Mouse (Mus musculus) megakaryocyte, adult 5-6 weeks (primary cell): ENCODE measurements around the gene Podxl2. TPM values are rescaled to one million over a fixed set of nuclear protein-coding genes. Genes with fewer than 3 reads are reported as not detected.
A peak's percentile ranks its signal among the peaks of the same experiment; 100 is the strongest.

Source experiments
- ATAC-seq: 2 replicates; pipeline ENCODE4 v1.8.0; 2016; ENCODE audit warnings: mild to moderate bottlenecking, inconsistent platforms; ENCODE audit not compliant: poor library complexity, severe bottlenecking
- total RNA-seq, 2 experiments: library from RNA; stranded (forward) in 1 of 2; stranded (reverse) in 1 of 2; fragments of 153-499, 151-499 nt in 1 of 2; fragments of 221-1000, 200-1000 nt in 1 of 2; gene quantifications; 2 replicates each; pipeline versions ENCODE4 v1.2.3 to v1.2.4; 2015 to 2017

Gene Podxl2
- total RNA-seq (2015): not detected in 2 replicates
- total RNA-seq (2017): 0.16 and 0.40 TPM in 2 replicates

DNA sequence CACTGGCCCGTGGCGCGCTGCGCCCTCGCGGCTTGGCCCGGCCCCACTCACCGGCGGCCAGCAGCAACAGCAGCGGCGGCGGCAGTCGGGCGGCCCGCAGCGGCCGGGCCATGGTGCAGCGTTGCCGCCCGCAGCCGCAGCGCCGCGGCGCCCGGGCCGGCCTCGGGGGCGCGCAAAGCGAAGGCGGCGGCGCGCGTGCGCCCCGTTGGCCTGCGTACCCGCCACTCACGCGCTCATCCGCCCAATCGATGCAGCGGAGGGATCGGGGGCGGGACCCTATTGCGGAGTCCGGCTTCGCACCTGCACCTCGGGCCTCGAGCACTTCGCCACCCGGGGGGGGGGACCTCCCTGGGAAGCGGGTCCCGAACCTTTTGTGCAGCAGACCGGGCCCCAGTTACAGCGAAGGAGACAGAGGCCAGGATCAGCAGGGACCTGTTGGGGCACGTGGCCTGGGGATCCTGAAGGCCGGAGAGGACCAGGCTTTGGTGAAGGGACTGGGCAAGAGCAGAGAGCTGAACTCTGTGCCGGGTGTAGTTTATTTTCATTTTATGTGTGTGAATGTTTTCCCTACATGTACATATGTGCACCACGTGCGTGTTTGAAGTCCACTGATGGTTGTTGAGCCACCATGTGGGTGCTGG, at the start of gene Podxl2:
Gene Podxl2 (minus strand): TSS at position 177 of the 641 bp plus-strand sequence.
- ATAC-seq: peak; percentile 33

DNA sequence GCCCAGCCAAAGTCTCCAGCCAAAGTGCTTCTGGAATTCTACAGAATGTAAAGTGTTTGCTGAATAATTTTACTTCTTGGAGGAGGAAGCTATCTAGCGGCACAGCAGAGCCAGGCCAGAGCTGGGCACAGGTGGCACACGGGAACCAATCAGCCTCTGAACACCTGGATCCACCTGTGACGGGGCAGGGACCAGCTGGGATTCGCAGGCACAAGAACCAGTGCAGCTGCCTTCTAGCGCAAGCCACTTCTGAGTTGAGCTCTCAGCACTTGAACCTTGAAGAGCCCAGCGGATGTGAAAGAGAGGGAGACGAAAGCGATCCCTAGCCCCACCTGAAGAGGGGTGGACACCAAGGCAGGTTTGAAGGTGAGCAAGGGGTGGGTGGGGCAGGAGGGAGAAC, 44.0 kb upstream of the Podxl2 start:
- no peak for ATAC-seq

DNA sequence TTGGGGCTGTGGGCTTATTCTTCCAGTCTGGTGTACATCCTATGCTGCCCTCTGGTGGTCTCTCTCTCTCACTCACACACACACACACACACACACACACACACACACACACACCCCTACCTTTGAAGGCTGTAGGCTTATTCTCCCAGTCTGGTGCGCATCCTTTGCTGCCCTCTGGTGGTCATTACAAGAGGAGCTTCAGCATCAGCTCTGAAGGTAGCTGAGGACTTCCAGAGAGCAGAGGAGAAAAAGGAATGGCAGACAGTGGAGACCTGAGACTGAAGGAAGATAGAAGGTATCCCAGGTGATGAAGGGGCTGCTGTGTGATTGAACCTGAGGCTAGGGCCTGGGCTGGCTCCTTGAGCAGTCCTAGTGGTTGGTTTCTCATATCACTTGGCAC, 41.3 kb upstream of the Podxl2 start:
- ATAC-seq: peak; percentile 69; the same call in 1 of the 2 replicates

DNA sequence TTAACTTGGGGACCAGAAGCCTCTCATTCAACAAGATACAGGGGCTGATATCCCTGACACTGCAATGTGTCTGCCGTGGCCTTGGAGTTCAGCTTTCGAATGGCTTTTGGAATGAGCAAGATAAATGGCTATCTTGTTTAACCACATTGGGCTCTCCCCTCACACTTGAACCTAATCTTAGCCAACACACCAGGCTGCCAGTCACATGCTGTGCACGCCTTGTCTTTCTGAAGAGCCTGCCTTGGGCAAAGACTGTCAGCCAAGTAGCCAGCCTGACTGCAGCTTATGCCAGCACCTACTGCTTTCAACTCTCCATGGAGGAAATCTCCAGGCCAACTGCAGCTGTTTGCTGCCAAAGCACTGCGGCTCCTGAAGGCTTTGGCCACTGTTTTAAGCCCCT, 40.7 kb upstream of the Podxl2 start:
- peak; percentile 39 for ATAC-seq

DNA sequence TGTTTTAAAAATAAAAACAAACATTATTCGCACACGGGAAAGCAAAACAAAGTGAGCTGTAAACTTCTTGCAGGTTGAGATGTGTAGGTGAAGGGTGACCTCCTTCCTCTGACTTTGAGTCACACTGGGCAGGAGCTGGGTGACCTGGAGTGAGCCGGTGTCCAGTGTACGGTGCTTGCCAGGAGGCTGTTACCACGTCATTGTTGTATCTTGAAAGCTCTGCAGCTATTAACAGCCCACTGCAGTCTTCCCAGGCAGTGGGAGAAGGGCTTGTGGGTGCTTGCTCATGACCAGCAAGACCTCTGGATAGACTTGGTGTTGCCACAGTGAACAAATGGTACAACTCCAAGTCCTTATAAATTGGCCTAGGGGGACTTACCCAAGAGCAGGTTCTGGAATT, 40.0 kb upstream of the Podxl2 start:
- ATAC-seq: no peak

DNA sequence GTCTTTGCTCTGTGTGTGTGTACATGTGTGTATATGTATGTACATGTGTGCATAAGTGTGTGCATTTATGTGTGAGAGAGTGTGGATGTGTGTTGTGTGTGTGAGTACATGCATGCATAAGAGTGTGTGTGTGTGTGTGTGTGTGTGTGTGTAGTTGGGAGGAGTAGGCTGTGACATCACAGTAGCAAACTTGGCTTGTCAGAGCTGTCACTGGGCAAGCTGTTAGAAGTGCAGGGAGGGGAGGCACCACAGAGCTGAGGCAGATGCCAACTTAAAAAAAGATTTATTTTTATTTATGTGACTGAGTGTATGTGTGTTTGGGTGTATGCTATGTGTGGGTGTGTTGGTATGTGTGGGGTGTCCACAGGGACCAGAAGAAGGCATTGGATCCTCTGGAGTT, 38.6 kb upstream of the Podxl2 start:
- no peak for ATAC-seq

DNA sequence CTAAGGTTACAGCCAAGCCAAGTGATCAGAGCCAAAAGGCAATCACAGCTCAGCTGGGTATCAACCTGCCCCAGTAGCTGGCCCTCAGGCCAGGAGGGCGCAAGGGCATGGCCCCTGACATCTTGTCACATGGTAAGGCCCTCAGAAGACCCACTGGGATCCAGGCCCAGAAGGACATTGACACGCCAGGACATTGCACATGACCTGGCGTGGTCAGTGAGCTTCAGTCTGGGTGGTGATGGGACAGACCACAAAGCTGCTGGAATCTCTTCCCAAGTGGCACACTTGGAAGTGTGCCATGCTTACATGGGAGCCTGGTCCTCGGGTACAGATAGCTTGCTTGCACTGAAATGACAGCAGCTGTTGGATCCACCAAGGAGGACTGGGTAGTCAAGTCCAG, 38.2 kb upstream of the Podxl2 start:
- ATAC-seq: no peak

DNA sequence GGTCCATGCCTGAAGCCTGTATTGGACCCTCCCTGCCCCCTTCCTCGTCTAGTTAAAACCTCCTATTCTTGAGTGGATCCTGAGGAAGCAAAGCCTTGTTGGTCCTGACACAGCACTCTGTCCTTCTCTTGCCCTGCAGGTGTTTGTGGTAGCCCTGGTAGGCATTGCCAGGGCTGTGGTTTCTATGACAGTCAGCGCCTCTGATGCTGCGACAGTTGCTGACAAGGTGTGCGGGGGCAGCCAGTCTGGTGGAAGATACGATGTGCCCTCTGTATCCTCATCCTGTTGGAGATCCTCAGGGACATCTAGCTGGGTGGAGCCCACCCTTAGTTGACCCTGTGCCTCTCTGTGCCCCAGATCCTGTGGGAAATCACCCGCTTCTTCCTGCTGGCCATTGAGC, 34.3 kb upstream of the Podxl2 start:
- ATAC-seq: no peak

DNA sequence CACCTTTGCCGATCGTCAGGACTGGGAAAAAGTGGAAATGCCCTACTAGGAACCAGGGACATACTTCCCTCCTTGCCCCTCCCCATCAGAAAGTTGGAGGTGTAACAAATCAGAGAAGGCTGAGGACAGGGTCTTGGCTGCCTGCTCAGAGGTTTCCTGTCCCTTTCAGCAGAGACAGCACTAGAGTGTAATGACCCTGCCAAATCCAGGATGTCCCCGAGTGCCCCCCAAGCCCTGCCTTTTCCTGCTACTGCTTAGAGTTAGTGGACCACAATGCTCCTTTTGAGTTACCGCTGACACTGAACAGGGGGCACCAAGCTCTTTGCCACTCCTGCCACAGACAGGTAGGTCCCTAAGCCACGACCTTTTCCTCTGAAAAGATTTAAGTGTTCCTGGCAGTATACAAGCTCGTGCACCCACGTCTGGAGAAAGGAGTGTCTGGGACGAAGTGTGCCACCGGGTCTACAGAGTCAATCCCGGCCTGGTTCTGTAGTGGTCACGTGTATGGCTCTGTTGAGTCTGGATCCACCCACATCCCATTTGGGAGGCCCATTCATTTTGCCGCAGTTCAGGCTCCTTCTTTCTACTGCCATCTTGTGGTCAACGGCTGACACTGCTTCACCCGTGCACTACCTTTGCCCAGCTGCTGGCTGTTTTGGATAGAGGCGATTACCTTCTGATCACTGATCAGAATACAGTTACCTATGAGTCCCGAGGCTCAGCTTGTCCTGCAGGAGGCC, 31.7 kb upstream of the Podxl2 start:
- peak; percentile 39 for ATAC-seq

DNA sequence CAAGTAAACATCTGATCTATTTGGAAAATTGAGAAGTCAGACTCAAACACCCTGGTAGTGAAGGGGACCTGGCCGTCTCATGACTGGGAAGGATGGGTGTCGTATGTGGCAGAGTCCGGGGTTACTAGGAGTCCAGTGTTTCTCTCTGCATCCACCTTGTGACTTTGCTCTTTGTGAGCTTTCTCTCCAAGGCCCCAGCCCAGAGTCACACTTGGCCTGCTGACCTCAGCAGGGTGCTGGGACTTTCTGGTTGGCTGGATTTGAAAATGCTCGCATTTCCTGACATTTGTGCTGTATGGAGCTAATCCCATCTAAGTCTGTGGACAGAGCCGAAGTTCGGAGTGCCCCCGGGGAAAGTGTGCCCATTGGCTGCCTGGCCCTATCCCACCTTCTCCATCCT, 30.2 kb upstream of the Podxl2 start:
- no peak for ATAC-seq

DNA sequence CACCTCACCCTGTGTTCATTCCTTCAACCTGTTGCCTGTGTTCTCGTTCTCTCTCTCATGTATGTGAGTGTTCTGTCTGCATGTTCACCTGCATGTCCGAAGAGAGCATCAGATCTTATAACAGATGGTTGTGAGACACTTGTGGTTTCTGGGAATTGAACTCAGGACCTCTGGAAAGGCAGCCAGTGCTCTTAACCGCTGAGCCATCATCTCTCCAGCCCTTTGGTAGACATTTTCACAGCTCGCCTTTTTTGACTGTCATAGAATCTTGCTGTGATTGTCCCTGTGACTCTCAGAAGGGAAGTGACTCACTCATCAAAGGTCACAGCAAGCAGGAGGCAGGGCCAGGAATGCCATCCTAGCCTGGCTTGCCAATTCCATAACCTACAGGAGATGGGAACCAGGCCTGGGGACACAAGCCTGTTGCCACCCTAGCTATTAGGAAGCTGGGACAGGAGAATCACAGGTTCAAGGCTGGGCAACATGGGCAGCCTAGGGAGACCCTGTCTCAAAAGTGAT, 29.7 kb upstream of the Podxl2 start:
- no peak for ATAC-seq

DNA sequence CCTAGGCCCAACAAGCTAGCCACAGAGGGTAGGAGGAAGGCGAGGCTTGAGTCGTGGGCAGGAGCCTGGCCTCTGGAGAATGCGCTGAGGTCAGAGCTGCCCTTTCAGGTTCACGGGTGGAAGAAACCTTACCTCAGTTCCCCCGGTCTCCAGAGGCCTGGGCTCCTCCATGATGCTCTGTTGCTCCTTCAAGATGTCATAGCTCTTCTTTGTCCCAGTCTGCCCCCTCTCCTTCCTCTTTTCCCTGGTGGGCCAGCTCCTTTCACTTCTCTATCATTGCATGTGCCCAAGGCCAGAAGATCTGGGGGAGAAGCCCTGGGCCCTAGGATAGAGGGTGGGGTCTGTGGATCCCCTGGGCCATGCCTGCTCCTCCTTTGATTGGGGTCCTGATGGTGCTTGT, 28.9 kb upstream of the Podxl2 start:
- peak; percentile 36 for ATAC-seq

DNA sequence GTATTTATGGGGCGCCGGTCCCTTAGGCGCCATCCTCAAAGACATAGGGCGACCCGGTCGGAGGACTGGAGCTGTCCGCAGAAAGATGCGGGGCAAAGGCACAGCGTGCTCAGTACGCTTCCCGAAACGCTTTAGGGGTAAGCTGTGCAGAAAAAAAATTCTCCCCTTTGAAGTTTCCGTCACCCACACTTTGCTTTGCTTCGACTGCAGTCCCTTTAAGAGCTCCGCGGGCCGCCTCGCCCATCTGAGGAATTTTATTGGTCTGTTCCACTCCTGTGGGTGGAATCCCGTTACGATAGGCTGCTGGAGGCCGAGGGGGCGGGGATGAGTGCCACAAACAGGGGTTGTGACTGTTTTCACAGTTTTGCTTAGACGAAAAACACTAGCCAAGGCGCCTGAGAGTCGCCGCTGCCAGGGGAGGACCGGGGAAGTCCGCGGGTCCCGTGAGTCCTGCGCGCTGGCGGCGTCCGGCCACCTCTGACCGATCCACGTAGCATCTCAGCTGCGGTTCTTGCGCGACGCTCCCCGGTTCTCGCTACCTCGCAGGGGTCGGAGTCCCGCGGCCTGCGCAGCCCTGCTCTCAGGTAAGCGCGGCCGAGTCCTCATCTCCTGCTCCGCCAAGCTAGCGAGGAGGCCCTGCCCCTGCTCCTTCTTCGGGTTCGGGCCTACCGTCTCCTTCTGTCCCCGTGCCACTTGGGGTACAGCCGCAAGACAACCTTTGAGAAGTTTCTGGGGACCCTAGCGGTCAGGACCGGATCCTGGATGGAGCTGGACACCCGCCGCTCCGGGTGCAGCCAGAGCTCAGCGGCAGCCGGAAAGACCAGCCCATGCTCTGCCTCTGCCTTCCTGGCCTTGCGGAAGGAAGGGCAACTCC, 27.3 kb upstream of the Podxl2 start, which contains the start of gene Tpra1:
Gene Tpra1 (plus strand): TSS at position 305 of the 874 bp plus-strand sequence.
- ATAC-seq: peak; percentile 71

DNA sequence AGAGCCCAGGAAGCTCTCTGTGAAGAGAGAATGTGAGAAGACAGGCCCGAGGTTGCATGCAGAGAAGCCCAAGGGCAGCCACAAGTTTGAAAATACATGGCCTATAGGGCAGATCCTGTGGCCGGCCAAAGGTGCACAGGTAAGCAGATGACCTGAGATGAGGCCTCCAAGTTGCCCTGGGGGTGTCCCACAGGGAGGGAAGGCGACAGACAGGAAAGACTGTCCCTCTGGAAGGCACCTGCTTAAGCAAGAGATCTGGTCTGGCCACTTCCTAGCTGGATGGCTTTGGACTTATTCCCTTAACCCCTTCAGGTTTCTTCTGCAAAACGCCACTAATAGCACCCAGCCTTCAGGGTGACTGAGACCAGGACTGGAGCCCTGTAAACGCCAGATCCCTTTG, 26.6 kb upstream of the Podxl2 start:
- peak; percentile 2 for ATAC-seq

DNA sequence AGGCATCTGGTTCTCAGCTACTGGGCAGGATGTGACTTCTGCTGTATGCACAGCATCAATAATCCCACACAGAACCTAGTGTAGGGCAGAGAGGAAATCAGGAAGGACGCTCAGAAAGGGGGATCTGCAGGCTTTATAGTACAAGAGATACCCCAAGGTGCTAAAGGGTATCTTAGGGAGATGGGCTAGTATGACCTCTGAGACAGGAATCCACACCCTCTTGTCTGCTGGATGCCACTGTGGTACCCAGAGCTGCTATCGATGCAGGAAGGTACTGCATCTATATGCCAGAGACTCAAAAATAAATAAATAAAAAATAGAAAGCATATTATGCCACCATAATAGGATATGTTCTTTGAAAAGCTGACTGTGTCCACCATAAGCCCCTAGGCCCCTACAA, 24.8 kb upstream of the Podxl2 start:
- no peak for ATAC-seq

DNA sequence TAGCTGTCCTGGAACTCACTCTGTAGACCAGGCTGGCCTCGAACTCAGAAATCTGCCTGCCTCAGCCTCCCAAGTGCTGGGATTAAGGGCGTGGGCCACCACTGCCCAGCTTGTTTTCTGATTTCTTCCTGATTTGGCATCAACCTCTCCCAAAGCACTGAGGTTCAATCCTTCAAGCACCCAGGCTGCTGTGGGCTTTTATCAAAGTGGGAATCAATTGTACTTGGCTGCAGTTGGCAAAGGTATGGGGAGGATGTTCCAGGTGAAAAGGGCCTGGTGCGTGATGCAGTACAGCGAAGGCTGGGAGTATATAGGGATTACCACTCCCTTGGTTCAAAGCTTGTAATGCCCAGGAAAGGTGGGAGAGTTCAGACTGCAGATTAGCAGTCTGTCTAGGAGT, 24.2 kb upstream of the Podxl2 start:
- ATAC-seq: no peak

DNA sequence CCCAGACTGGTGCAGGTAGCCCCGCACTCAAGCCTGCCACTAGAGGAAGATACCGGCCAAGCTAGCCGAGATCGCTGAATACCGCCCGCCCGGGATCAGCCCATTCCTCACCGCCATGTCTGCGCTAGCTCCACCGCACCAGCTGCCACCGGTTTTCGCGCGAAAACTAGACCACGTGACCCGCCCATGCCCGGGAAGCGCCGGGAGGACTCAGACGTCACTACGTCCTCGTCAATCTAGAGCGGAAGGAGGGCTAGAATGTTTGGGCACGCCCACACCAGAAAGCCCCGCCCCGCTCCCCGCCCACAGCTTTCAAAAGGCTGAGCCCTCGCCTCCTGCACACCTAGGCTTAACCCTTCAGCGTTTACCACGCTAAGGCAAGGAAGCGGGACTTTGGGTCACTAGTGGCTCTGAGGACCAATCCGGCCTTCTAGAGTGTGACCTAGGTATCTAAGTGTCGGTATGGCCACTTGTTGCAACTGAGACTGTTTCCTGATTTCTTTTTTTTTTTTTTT, 23.7 kb upstream of the Podxl2 start, which contains the start of gene Mcm2:
Gene Mcm2 (minus strand): TSS at position 247 of the 515 bp plus-strand sequence.
- ATAC-seq: peak; percentile 69

DNA sequence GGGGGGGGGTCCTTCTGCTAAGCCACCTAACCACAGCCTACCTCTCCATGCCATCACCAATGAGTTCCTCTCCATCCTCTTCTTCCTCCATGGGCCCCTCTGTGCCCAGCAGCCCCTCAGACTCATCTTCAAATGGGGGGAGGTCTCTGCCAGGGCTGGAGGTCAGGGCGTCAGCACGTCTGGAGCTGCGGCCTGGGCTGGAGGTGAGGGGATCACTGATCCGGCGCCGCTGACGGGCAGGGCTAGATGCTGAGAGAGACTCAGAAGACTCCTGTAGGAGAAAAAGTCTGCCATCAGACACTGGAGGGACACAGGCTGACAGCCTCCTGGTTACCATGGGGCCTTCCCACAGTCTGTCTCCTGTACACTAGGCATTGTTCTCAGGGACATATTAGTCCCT, 22.4 kb upstream of the Podxl2 start:
- no peak for ATAC-seq

DNA sequence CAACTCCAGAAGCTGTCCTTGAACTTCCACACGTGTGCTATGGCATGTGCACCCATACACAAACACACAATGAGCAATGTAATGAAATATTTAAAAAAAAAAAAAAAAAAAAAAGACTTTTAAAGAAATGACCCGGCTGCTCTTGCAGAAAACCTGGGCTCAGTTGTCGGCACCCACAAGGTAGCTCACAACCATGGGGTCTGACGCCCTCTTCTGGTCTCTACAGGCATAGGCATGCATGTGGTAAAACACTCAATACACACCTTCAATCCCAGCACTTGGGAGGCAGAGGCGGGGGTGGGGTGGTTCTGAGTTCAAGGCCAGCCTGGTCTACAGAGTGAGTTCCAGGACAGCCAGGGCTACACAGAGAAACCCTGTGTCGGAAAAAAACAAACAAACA, 21.1 kb upstream of the Podxl2 start:
- no peak for ATAC-seq

DNA sequence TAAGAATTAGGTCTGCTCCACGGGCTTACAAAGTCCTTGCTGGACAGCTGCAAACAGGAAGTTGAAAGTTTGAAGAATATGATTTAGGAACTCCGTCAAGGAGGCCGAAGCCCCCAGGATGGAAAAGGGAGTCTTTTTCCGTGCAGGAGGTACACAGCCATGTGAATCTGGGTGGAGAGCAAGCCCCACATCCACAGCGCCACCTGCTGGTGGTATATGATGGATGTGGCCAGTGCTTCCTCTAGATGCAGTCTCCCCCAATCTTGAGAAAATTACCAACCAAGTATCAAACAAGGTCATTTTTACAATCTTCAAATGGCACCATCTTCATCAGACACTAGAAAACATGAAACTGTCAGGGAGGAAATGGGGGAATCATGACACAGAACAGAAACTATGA, 18.7 kb upstream of the Podxl2 start:
- peak; percentile 53; the same call in 1 of the 2 replicates for ATAC-seq

DNA sequence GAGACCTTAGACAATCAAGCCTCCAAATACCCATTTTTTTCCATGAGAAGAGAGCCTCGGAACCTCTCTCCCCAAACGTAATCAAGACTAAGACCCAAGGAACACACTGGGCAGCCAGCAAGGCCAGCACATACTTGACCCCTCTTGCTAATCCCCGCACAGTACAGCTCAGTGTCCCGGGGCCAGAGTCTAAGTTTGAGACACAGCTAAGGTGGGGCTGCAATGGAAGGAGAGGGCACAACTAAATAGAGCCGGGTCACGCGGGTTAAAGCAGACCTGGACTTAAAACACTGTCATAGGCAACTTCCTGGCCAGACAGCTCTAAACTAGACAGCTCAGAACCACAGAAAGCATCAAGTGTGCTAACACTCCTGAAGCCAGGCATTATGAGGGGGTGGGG, 16.0 kb upstream of the Podxl2 start:
- ATAC-seq: no peak
